Mouse (Mus musculus): ENCODE results near the gene Gmps.
A peak's percentile ranks its signal among the peaks of the same experiment; 100 is the strongest.

Gene Gmps

GRCm38 (mm10) chr3:63975955-63976908, at the start of gene Gmps:
Gene Gmps, plus strand, starts transcription at chr3:63976106.
- DNase-seq (ENCODE audit: low spot score in 2 of 2), result peak; percentile 89 to 93

GRCm38 (mm10) chr3:63928878-63929859, 46.7 kb upstream of the Gmps start, which contains the start of gene E130311K13Rik:
Gene E130311K13Rik, minus strand, starts transcription at chr3:63929472.
- DNase-seq (ENCODE audit: low spot score in 2 of 2), result peak; percentile 81 to 85

GRCm38 (mm10) chr3:63938928-63939327, 37.0 kb upstream of the Gmps start:
- no peak for DNase-seq (ENCODE audit: low spot score in 2 of 2)

- no peak for DNase-seq (ENCODE audit: low spot score in 2 of 2)
Observed at GRCm38 (mm10) chr3:63941204-63941850, 34.6 kb upstream of the Gmps start.

- DNase-seq (ENCODE audit: low spot score in 2 of 2), result no peak
Observed at GRCm38 (mm10) chr3:63949837-63950236, 26.1 kb upstream of the Gmps start.

- DNase-seq (ENCODE audit: low spot score in 2 of 2), result peak in 1 of 2 experiments; percentile 5
Observed at GRCm38 (mm10) chr3:63963421-63964099, 12.3 kb upstream of the Gmps start.

GRCm38 (mm10) chr3:63964100-63964921, 11.6 kb upstream of the Gmps start, which contains the start of gene Slc33a1:
Gene Slc33a1, minus strand, starts transcription at chr3:63964768.
- DNase-seq (ENCODE audit: low spot score in 2 of 2), result peak; percentile 97 to 98

- no peak for DNase-seq (ENCODE audit: low spot score in 2 of 2)
Observed at GRCm38 (mm10) chr3:63964922-63965249, 11.0 kb upstream of the Gmps start.

- DNase-seq (ENCODE audit: low spot score in 2 of 2), result no peak
Observed at GRCm38 (mm10) chr3:63965929-63966328, 10.0 kb upstream of the Gmps start.

- DNase-seq (ENCODE audit: low spot score in 2 of 2), result no peak
Observed at GRCm38 (mm10) chr3:63977895-63978294, 2.0 kb downstream of the Gmps start.

- no peak for DNase-seq (ENCODE audit: low spot score in 2 of 2)
Observed at GRCm38 (mm10) chr3:63986656-63987055, 10.8 kb downstream of the Gmps start.

- DNase-seq (ENCODE audit: low spot score in 2 of 2), result no peak
Observed at GRCm38 (mm10) chr3:63988722-63989440, 13.0 kb downstream of the Gmps start.

- DNase-seq (ENCODE audit: low spot score in 2 of 2), result no peak
Observed at GRCm38 (mm10) chr3:64021436-64021835, 45.5 kb downstream of the Gmps start.

GRCm38 (mm10) chr3:64021867-64022266, 46.0 kb downstream of the Gmps start:
- DNase-seq (ENCODE audit: low spot score in 2 of 2), result no peak

GRCm38 (mm10) chr3:64029846-64030245, 53.9 kb downstream of the Gmps start:
- DNase-seq (ENCODE audit: low spot score in 2 of 2), result no peak

- no peak for DNase-seq (ENCODE audit: low spot score in 2 of 2)
Observed at GRCm38 (mm10) chr3:64038136-64038841, 62.4 kb downstream of the Gmps start.

- DNase-seq (ENCODE audit: low spot score in 2 of 2), result peak; percentile 6 to 39
Observed at GRCm38 (mm10) chr3:64039818-64040784, 64.2 kb downstream of the Gmps start.

Data from natural killer cell, adult 2 months (primary cell).